Mouse (Mus musculus) left cerebral cortex, adult 9 months (tissue): ENCODE measurements around the gene B4galnt3.

Experiments used
- DNase-seq, 2 experiments: peaks; one replicate each; pipeline ENCODE4 v3.0.0; 2022; ENCODE audit warnings: low spot score in 2 of 2

Gene B4galnt3

DNA sequence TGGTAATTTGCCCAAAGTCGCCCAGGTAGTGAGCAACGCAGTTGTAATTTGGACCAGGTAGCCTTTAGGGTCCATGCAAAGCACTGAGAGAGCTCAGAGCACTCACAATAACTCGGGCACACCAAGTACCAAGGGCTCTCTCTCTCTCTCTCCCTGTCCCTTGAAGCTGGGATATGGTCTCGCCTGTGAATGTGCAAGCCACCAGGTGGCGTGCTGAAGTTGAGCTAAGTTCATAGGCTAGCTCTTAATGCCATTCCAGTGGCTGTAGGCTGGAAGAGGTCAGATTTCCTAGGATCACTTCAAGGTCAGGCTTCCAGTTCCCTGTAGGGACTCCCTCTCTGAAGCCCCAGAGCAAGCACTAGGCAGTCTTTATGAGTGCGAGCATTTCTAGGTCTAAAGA is 71.7 kb downstream of the B4galnt3 start:
- peak in 1 of 2 experiments; percentile 57 for DNase-seq

GRCm38 (mm10) chr6:120219281-120219680 is 75.1 kb downstream of the B4galnt3 start:
- no peak for DNase-seq

GRCm38 (mm10) chr6:120216702-120217101 is 77.7 kb downstream of the B4galnt3 start:
- no peak for DNase-seq

GRCm38 (mm10) chr6:120211536-120211935 is 82.8 kb downstream of the B4galnt3 start:
- DNase-seq, result no peak

GRCm38 (mm10) chr6:120206586-120206985 is 87.8 kb downstream of the B4galnt3 start:
- DNase-seq, result no peak

DNA sequence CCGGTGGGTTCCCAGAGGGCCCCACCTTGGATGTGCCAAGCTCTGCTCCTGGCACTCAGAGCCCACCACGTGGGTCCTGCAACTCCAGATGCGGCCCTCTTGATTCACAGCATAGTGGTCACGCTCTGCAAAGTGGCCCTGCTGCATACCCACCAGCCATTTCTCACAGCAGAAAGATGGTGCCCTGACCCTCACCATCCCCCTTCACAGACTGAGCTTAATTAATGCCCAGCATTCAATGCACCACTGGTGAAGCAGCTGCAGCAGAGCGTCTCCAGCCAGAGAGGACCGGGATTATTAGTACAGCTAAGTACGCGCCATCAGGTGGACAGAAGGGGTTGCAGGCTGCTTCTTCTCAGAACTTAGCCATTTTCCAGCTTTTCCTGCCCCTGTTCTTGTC is 92.0 kb downstream of the B4galnt3 start:
- DNase-seq, result no peak

DNA sequence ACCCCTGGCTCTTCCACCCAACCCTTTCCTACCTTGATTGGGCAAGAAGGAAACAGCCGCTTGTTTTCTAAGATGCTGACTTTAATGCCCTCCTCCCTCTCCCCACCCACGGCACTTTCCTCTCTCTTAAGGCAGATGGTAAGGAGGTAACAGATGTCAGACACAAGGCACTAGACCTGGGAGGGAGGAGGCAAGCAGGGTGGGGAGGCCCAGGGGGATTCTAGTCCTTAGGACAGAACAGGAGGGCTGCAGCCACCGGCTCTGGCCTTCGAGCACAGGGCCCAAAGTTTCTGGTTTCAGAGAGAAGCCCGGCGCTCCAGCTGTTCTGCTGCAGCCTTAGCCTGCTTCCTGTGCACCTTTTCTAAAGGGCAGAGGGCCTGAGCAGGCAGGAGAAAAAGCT is 92.4 kb downstream of the B4galnt3 start:
- DNase-seq, result no peak

DNA sequence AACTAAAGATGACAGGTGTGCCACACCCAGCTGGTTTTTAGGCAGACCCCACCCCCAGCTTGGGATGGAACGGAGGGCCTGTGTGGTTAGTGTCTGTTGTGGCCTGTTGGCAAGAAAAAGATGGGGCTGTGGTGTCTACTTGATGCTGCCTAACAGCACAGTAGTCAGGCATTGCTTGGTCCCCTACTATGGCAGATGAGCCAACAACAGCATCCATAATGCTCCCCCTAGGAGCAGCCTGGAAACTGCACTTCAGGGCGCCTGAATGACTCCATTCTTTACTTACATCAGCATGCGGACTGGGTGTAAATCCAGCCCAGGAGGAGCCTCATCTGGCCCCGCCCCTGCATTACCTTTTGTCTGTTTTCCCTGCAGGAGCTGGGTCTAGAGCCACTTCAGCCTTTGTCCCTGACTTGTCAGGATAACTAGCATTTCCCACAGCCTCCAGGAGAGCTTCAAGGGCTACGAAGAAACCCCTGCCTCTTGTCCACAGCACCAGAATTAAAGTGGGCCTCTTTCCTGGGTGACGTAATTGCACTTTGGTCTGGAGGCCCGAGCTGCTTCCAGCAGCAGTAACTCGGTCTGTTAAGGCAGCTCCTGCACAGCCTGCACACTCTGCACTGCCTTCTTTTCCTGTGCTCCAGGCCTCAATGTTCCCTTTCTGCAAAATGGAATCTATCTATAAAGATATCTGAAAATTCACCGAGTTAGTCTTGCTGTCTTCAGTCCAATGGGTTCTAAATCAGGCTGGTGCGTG is 94.5 kb downstream of the B4galnt3 start:
- DNase-seq, result no peak

- peak in 1 of 2 experiments; percentile 75 for DNase-seq
These were observed 96.4 kb downstream of the B4galnt3 start for GRCm38 (mm10) chr6:120197964-120198363.

DNA sequence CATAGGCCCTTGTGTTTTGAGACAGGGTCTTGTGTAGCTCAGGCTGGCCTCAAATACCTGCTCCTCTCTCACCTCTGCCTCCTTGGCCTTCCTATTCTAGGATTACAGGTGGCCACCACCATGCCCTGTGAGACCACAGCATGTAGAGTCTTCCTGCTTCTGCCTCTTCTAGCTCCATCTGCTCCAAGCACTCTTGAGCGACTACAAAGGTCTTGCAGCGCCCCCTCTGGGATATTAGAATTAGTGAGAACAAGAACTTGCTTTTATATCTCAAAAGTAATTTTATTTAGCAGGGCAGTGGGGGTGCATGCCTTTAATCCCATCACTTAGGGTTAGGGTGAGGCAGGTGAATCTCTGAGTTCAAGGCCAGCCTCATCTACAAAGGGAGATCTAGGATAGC is 97.5 kb downstream of the B4galnt3 start:
- peak in 1 of 2 experiments; percentile 35 for DNase-seq

- no peak for DNase-seq
These were observed 99.4 kb downstream of the B4galnt3 start for GRCm38 (mm10) chr6:120194963-120195362.

- DNase-seq, result no peak
These were observed 100.1 kb downstream of the B4galnt3 start for GRCm38 (mm10) chr6:120194305-120194704.

DNA sequence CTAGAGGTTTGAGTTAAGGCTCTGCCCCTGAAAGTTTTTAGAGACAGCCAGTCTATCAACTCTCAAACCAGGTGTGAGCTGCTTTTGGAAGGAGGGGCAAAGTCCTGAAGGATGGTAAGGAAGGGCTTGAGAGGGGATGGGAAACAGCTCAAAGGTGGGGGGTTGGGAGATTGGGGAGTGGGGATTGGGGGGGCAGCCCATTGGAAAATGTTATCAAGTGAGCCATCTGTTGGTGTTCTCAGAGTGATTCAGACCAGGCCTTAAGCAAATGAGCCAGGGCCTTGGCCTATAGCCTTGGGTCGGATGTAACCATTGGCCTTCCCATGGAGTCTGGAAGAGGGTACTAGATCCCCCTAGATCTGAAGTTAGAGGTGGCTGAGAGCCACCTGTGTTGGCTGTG is 100.6 kb downstream of the B4galnt3 start:
- DNase-seq, result no peak

- DNase-seq, result peak; percentile 27 to 87
These were observed 101.2 kb downstream of the B4galnt3 start for GRCm38 (mm10) chr6:120193174-120193573.

GRCm38 (mm10) chr6:120192211-120192870 is 102.0 kb downstream of the B4galnt3 start:
- DNase-seq, result peak in 1 of 2 experiments; percentile 27

DNA sequence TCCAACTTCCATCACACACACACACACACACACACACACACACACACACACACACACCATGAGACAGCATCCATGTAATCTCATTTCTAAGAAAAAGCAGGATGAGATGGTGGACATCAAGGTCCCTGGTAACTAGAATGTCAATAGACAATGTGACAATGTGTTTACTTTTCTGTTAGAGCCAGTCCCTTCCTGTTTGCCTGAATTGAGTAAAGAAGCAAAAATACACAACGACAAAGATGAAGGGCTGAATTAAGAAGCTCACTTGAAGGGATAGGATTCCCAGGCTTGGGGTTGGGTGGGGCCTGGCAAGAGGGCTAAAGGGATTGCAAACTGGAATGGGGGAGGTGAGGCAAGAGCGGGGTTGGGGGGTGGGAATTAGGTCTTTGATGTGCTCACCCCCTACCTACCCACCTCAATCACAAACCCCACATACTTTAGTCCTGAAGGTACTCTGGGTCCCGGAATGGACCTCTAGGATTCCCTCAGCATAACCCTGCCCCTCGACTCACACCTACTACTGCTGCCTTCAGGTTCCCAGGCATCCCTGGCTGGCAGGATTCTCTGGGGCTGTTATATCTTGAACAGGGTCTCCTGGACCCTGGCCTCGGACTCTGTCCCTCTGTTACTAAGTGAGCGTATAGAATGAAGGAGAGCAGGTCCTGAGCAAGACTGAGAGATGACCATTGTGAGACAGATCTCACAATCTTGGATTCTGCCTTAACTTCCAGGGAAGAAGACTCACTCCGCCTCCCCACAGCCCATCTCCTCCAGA is 102.8 kb downstream of the B4galnt3 start:
- no peak for DNase-seq

DNA sequence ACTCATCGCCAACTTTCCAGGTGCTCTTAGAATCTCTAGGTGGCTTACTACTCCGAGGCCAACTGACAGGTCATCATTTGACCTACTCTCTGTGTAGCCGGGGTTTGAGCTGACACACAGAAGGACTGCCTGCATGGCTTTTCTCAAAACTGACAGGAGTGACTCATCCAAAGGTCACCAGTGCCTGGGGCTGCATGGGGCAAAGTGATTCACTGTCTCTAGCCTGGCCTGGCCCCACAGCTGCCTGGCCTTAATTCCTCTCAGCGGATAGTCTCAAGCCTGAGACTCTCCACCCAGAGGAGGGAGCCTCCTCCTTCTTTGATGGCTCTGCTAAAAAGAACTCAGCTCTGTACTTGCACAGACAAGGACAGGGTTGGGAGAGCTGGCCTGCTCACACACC is 103.4 kb downstream of the B4galnt3 start:
- no peak for DNase-seq

GRCm38 (mm10) chr6:120190365-120190764 is 104.0 kb downstream of the B4galnt3 start:
- no peak for DNase-seq

GRCm38 (mm10) chr6:120189287-120189686 is 105.1 kb downstream of the B4galnt3 start:
- DNase-seq, result no peak

DNA sequence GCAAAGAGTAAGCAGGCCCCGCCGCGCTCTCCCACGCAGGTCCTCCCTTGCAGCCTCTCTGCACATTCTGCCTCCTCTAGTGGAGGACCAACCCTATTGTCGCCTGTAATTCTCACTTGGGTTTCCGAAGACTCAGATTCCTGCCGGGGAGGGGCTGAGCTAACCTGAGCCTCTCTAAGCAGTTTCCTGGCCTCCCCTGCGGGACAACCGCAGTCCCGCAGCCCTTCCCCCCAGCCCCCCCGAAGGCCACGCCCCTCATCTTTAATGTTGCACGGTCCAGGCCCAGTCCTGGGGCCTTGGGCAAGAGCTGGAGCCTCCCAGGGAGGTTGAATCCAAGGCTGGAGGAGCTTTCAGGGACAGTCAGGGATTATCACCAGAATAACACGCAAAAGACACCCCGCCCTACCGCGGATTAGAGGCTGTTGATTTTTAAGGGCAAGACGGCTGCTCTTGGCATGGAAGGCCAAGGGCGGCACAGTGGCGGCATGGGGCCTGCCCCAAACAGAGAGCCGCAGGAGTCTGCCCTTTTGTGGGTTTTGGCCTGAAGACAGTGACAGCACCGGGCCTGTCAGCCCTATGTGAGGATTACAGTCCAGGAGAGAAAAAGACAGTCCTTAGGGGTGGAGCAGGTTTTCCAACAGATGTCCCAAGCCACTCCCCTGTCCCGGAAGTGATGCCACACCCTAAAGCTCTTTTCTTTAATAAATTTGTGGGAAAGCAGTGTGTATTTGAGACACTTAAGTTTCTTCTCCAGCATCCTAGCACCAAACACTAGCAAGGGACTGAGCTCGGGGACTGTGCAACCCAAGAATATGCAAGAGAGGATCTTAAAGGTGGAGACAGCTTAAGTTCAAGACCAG is 105.8 kb downstream of the B4galnt3 start:
- no peak for DNase-seq

GRCm38 (mm10) chr6:120187587-120188176 is 106.7 kb downstream of the B4galnt3 start:
- no peak for DNase-seq
